Mouse (Mus musculus) thymus, postnatal 25 days (tissue): ENCODE data around the gene Mrpl38.
A peak's percentile ranks its signal among the peaks of the same experiment; 100 is the strongest.
"Not testable (repeated sequence)": the region's sequence is repeated elsewhere in the genome, so short reads cannot be mapped to it uniquely, and the experiment has no call there.

Experiments used
- DNase-seq: peaks from one replicate; pipeline ENCODE4 v3.0.0; 2022

The Mrpl38 gene

DNA sequence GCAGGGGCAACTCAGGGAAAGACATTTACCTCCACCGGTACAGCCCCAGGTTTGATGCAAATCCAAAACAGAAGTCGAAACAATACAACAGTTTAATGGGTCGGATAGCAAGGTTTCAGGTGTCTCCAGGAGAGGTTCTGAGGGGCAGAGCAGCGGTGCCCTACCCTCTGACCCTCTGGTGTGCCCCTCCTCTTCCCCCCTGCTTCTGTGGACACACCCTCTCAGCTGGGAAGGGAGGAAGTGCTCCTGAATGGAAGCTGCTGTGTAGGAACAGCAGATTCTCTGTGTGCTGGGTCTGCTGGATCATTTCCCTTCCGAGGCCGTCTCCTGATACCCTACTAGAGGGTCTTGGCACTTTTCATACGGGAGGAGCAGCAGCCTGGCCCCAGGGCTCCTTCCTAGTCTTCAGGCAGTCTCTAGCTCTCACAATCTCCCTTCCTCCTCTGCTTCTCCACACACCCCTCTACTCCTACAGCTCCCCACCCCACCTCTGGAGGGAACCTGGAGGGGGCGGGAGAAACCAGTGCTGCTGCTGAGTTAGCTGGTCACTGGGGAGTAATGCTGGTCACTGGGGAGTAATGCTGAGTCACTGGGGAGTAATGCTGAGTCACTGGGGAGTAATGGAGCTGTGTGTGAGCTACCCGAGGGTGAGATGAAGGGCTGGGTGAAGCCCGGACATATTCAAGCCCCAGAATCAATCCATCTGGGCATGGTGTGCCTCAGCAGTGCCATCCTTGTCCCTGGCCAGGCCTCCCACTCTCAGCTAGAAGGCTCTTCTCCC lies 3.7 kb upstream of the Mrpl38 start:
- no peak for DNase-seq

DNA sequence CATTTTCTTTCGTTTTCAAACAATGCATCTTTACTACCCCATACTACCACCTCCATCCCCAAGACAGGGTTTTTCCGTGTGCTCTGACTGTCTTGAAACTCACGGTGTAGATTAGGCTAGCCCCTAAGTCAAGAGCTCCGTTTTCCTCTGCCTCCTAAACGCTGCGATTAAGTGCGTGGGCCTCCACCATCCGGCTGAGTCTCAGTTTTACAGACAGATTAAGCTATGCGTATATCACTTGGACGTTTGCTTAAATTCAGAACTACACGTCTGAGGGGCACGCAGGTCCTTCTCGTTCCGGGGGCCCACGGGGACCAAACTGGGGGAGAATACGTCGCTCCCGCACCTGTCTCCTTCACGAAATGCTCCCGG lies 586 bp downstream of the Mrpl38 start:
- no peak for DNase-seq

DNA sequence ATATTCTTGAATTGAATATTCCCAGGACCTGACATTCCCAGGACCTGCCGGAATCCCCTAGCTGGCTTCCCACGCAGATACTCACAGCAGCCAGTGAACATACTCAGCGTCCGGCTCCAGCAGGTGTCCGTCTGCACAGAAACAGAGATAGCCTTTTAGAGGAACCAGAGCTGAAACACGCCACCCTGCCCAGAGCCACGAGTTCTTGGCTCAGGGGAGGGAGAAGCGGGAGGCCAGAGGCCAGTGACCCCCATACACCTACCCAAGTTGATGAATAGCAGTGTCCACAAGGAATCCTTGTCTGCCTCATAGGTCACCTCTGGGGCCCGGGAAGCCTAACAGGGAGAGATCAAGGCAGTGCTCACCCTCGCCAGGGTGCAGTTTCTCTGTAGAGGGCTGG lies 4.5 kb downstream of the Mrpl38 start:
- DNase-seq = no peak

DNA sequence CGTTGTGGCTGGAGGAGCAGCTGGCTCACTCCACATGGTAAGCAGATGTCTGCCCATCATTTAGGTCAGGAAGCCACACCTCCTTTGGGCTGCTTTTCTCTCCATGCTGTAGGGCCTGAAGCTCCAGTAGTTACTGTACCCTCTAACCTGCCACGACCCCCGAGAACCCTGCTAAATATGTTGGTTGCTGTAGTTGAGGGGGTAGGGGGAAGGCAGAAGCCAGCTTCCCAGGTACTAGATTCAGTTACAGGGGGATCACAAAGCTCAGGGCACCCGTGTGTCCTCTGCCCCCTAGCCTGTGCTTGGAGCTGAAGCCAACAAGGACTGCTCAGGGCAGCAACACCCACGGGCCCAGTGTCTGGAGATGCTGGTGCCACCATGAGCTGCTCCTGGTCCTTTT lies 5.2 kb downstream of the Mrpl38 start:
- no peak for DNase-seq

DNA sequence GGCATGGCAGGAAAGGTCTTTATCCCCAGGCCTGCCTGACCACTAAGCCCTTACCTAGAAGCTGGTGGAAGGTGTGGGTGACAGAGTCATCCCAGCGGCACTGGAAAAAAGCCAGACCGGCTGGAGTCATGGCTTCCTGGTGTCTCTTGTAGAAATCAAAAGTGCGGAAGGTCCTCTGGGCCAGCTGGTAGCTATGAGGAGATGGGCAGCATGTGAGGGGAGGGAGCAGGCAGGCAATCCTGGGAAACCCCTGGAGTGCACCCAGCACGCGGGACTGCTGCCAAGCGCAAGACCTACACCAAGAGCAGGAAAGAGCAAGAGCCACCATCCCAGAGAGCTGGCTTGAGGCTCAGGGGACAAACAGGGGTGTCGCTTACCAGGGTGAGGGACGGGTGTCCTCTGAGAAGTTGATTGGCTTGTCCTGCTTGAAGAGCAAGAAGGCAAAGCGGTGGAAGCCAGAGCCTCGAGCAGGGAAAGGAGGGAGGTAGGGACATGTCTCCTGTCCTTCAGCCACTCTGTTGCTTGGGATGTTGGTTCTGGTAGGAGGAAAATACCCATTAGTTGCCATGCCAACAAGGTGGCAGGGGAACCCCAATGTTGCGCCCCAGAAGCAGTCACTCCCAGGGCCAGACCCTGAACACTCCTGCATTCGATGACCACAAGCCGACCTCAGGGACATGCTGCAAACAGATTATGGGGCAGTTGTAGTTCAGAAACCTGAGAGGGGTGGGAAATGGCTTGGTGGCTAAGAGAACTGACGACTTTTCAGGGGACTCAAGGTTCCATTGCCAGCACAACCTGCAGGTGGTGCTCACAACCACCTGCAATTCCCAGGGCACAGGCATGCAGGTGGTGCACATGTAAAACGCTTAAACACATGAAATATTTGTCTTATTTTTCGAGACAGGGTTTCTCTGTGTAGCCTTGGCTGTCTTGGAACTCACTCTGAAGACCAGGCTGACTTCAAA lies 6.0 kb downstream of the Mrpl38 start:
- DNase-seq = no peak

DNA sequence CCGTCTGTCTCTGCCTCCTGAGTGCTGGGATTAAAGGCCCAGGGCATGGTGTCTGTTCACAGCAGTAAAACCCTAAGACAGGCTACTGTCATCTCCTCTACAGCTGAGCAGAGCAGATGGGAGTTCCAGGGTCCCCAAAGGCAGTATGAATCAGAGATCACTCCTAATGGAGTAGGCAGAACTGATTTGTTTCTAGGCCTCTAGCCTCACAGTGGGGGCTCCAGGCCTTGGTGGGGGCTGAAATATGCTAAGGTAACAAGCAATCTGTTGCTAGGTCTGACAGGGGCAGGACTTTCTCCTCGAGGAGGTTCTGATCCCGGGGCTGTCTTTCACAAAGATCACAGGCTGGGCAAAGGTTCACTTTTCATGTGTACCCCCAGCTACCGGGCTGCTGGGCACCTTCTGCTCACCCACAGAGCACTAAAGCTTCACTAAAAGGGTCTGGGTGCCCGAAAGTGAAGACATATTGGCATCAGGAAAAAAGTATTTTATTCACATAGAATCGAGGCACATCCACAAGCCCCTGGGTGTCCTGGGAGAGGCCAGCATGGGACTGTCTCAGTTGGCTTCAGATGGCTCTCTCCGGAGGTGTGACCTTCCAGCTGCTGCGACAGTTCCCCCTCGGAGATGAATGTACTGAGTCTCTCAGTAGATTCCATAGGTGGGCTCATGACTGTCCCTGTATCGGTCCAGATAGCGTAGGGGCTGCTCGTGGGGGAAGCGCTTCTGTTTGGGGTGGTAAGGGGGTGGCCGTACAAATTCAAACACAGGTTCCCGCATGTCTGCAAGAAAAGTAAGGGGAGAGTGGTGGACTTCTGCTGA lies 7.1 kb downstream of the Mrpl38 start:
- DNase-seq = no peak

DNA sequence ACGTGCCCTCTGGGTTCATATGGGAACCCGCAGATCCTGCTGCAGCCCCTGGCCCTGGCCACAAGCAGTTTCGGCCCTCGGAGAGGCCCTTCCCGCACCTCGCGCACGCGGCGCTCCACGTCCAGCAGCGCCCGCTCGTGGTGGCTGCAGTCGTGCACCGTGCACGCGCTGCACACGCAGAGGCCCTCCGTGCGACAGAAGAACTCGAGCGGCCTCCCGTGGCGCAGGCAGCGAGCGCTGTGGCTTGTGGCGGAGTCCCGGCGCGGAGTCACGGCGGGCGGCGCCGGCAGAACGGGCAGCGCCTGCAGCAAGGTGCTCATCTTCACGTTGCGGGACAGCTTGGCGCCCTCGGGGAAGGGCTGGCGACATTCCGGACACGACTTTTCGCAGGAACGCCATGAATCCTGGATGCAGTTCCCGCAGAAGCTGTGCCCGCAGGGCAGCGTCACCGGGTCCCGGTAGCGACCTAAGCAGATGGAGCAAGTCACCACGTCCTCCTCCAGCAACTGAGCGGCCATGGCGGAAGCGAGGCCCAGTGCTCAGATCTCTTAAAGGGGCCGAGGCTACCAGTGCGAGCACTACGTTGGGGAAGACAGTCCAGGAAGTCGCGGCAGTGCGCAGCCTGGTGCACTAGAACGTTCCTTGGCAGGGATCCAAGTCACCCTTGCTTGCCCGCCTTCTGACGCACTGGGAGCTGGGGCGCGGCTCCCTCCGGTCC lies 8.0 kb downstream of the Mrpl38 start, which contains the start of gene Trim65:
TSS of gene Trim65 (minus strand) at position 641 of the 718 bp plus-strand sequence.
- peak; percentile 89 for DNase-seq

DNA sequence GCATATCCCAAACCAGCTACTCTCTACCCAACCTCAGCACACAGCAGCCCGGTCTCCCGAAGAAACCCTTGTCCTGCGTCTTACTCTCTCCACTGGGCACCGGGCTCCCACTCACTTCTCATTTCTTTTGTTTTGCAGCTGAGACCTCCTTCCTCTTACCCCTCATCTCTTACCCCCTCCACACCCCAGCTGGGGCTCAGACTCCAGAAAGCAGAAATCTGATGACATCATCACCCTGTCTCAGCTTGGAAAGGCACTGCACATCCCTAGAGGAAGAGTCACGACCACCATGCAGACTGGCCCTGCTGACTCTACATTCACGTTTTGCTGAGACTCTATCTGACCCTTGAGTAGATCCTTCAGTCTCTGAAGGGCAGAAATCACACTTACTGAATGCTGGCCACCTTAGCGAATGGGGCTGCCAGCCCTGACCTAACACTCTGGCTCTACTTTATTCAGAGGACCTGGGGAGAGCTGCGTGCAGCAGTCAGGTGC lies 8.6 kb downstream of the Mrpl38 start:
- DNase-seq = peak; percentile 38

DNA sequence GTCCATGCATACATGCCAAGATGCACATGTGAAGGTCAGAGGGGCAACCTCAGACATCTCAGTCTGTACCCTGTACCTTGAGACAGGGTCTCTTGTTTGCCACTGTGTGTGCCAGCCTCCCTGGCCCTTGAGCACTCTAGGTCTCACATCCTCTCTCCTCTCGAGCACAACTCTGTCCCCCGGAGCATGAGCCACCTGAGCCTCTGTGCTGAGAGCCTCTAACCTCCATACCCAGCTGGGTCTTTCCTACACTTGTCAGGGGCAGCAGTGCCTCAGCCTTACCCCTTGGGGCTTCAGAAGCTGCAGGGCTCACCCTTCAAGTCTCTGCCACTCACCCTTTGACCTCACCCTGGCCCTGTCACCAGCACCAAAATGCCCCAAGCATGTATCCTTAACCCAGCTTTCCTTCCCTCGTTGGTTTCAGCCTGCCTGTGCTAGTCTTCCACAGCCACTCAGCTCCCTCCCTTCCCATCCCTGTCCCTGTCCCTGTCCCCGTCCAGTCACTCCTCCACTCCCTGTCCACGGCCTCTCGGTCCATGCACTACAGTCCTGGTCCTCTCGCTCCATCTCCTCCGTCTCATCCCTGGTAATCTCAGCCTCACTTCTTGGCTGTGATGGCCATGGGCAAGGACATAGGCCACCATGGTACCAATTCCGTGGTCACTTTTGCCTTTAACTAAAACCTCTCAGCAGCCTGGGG lies 9.4 kb downstream of the Mrpl38 start:
- no peak for DNase-seq

DNA sequence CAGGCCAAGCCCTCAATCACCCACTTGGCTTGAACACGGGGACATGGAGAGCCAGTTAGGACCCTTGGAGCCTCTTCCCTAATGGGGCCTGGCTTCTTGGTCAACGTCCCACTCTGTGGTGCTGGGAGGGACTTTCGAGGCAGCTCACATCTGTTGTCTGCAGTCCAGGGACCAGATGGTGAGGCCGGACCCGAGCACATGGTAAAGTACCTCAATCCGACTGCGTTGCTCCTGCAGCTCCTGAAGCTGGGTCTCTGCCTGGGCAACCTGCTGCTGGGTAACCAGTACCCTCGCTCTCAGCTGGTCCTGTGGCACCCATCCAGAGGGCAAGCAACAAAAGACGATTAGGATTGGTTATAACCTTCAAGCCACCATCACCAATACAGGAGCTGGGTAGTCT lies 10.7 kb downstream of the Mrpl38 start:
- DNase-seq = no peak

DNA sequence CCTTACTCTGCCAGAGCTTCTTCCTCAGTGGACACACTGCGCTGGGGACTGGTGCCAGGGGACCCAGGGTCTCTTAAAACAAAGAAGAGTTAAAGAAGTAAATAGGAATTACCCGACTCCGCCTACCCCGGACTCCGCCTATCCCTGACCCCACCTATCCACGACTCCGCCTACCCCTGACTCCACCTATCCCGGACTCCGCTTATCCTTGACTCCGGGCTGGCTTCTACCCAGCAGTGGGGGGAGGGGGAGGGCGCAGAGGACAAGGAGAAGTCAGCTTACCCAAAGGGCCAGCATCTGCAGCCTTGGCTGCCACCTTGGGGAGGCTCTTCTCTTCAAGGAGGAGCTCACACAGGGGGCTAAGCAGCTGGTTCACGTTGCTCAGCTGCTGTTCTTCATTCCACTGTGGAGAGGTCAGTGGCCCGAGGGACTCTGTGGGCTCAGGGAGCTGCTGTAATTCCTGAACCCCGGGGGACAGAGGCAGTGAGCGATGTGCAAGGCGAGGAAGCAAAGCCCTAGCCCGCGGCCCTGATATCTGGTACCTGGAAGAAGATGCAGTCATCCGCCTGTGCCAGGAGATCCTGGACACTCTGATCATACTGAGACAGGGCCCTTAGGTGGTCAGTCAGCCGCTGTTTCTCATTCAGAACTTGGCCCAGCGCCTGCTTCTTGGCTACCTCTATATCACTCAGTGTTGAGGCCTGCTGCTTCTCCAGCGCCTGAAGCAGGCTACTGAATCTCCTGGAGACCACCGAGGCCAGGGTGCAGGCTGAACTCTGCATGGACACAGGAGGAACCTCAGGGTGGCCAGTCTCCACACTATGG lies 11.3 kb downstream of the Mrpl38 start, which contains the start of gene Trim47:
TSS of gene Trim47 (minus strand) at position 55 of the 825 bp plus-strand sequence.
- DNase-seq = no peak

DNA sequence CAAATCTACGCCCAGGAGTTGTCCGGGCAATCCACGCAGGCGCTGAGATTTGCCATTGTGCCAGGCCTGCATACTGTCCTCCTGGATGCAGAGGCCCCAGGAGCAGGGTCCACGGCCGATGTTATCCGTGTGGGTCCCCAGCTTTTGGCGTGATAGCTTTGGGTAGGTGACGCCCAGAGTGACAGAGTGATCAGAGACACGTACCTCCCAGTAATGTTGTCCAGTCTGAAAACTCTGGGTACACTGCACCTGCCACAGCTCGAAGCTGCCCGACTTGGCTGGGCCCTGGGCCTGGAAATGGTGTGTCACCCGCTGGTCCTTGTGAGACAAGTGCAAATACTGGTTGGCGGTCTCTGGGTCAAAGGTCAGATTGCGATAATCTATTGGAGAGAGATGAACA lies 12.4 kb downstream of the Mrpl38 start:
- no peak for DNase-seq

DNA sequence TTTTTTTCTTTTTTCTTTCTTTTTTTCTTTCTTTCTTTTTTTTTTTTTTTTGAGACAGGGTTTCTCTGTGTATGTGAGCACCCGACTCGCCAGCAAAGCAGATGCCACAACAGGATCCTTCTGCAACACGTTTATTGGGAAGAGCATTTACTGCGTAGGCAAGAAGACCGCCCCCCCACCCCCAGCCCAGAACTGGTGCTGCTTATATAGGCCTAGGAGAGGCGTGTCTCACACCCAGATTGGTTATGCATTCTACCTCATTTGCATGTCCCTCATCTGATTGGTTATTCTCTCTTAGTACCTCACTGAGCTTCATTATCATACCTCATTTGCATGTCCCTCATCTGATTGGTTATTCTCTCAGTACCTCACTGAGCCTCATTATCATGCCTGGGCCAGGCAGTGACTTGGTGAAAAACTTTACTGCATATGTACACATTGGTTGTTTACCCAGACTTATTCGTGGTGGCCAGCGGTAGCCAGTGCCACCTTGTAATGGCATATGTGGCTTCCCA lies 16.9 kb downstream of the Mrpl38 start:
- not testable (repeated sequence) for DNase-seq

DNA sequence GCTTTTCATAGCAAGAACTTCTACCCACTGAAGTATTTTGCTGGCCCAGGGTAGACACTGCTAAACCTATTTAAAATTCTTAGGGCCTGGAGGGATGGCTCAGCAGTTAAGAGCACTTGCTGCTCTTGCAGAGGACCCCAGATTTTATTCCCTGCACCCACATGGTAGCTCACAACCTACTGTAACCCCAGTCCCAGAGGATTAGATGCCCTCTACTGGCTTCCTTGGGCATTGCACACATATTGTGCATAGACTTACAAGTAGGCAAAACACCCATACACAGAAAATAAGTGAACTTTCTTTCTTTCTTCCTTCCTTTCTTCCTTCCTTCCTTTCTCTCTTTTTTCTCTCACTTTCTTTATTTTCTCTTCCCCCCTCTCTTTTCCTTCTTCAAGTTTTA lies 20.8 kb downstream of the Mrpl38 start:
- no peak for DNase-seq

DNA sequence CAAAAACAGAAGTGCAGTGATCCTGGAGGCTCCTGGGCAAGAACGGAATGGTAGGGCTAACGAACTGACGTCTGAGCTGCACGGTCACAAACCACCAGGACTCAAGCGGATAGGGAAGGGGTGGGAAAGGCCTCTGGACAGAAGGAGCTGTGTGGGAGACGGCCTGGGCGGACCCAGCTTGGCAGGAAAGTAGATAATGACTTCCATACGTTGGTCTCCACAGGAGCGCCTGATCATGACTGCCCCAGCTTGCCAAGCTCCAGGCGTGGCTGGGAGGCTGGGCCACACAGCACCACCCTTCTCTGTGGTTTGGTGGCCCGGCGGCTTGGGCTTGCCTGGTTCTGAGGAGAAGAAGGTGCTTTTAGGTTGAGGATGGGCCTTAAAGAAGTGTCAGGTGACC lies 21.4 kb downstream of the Mrpl38 start:
- DNase-seq = no peak

DNA sequence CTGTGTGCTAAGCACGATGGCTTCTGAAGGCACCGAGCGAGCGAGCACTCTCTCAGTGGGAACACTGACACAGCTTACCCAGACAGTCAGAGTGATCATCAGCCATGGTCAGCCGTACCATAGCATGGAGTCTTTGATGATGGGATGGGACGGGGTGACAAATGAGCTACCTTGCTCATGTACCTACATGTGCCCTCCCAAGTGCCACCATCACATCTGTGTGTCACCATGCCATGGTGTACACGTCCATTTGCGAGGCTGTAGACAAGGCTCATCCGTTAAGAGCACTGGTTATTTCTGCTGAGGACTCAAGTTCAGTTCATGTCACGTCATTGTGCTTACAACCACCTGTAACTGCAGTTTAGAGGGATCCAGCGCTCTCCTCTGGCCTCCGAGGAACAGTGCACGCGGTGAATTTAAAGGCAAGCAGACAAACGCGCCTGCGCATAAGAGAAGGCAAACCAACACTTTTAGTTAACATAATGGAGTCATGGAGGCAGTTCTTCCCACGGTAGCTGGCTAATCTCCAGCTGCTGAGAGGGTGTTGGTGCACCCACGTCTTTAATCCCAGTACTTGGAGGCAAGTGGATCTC lies 27.0 kb downstream of the Mrpl38 start:
- DNase-seq = no peak

DNA sequence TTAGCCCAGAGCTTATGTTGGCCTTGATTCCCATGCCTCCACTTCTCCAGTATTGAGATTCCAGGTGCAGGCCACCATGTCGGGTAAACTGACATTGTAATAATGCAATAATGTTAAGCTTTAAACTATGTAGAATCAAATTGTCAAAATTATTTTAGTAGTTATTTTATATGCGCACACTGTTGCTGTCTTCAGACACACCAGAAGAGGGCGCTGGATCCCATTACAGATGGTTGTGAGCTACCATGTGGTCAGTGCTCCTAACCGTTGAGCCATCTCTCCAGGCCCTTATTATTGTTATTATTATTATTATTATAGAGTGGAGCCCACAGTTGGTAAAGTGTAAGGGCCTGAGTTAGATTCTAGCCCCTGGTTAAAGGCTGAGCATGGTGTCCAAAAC lies 27.6 kb downstream of the Mrpl38 start:
- DNase-seq = no peak

DNA sequence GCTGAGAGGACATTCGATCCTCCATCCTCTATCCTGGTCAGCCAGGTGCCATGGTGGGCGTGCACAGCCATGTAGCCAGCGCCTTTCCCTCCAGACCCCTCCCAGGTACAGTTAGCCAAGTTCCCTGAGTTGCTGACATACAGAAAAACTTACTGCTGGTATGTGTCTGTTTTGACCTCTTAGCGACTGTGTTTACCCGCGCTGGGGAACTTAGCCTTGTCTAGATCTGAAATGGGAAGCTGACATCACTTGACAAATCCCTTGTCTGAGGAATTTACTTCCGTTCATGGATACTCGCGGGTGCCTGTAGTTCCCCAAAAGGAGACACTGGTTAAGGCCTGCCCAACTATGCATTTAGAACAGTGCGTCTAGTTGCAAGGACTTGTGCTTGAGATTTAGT lies 28.1 kb downstream of the Mrpl38 start:
- no peak for DNase-seq

DNA sequence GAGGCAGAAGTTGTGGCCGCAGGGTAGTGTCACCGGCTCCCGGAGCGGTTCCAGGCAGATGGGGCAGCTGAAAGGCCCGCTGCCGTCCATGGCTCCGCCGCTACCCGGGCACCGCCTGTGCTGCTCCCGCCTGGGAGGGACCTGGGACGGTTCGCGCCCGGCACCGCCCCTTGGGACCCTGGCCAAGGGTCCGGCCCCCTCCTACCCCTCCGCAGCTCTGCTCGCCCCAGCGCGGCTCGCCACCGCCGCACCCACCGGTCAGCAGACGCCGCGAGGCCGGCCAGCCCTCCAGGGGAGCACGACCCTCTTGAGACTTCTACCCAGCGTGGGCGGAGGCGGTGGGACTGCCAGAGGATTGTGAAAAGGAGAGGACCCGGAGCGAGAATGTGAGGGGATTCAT lies 28.5 kb downstream of the Mrpl38 start:
- no peak for DNase-seq
